Mouse (Mus musculus) 416B (cell line): Measurements from ENCODE around the gene Gm10112.

Experiments used
- DNase-seq: peaks from one replicate; pipeline ENCODE4 v3.0.0; 2011; ENCODE audit warnings: low read depth

The Gm10112 gene

GRCm38 (mm10) chrX:111168040-111168439 lies at the start of gene Gm10112:
Gene Gm10112 (plus strand): TSS chrX:111168340.
- no peak for DNase-seq

- DNase-seq: peak; percentile 6
These were observed 21.4 kb downstream of the Gm10112 start for GRCm38 (mm10) chrX:111189574-111189973.

GRCm38 (mm10) chrX:111196376-111196775 lies 28.2 kb downstream of the Gm10112 start:
- peak; percentile 48 for DNase-seq

- peak; percentile 38 for DNase-seq
These were observed 42.1 kb downstream of the Gm10112 start for GRCm38 (mm10) chrX:111210225-111210624.
